Mouse (Mus musculus) heart, embryonic 11.5 days (tissue): ENCODE measurements around the gene Phf2. TPM values are rescaled to one million over a fixed set of nuclear protein-coding genes. Genes with fewer than 3 reads are reported as not detected.

ENCODE experiments used
- ATAC-seq: fragments of 200-750 bp; cut with Nextera tagmentation; replicated peaks from 2 replicates; pipeline ENCODE4 v1.8.0; 2017; ENCODE audit warnings: moderate library complexity; ENCODE audit not compliant: insufficient number of reproducible peaks, low FRiP score, low TSS enrichment
- H3K27ac ChIP-seq: fragments of 300-500 bp; sonication (generic); 2 replicates; pipeline ENCODE4 v1.5.1; 2014; ENCODE audit warnings: mild to moderate bottlenecking, low read depth, low read length
- H3K27me3 ChIP-seq: fragments of 300-500 bp; sonication (generic); 2 replicates; pipeline ENCODE4 v1.6.1; 2014; ENCODE audit warnings: mild to moderate bottlenecking, low read length, mixed read lengths; ENCODE audit not compliant: control insufficient read depth, insufficient read depth
- H3K36me3 ChIP-seq: fragments of 300-500 bp; sonication (generic); 2 replicates; pipeline ENCODE4 v1.6.1; 2014; ENCODE audit warnings: mild to moderate bottlenecking, low read length, moderate library complexity, mixed read lengths; ENCODE audit not compliant: control insufficient read depth, insufficient read depth
- H3K4me1 ChIP-seq: fragments of 300-500 bp; sonication (generic); 2 replicates; pipeline ENCODE4 v1.6.1; 2014; ENCODE audit warnings: low read length; ENCODE audit not compliant: control insufficient read depth, insufficient read depth
- H3K4me2 ChIP-seq: fragments of 300-500 bp; sonication (generic); 2 replicates; pipeline ENCODE4 v1.6.1; 2014; ENCODE audit warnings: mild to moderate bottlenecking, moderate library complexity
- H3K4me3 ChIP-seq: fragments of 300-500 bp; sonication (generic); 2 replicates; pipeline ENCODE4 v1.5.1; 2014; ENCODE audit warnings: low read depth, low read length
- H3K9ac ChIP-seq: fragments of 300-500 bp; sonication (generic); 2 replicates; pipeline ENCODE4 v1.6.1; 2014; ENCODE audit warnings: mild to moderate bottlenecking, low read depth, low read length, moderate library complexity
- H3K9me3 ChIP-seq: fragments of 300-500 bp; sonication (generic); replicated peaks from 2 replicates; pipeline ENCODE4 v1.6.1; 2016; ENCODE audit warnings: low read length; ENCODE audit not compliant: control insufficient read depth
- WGBS: fragments of 180-500 bp; shearing (Covaris S2); extraction: QIAGEN DNeasy Blood & Tissue Kit; methylation state at CpG from one replicate; pipeline ENCODE4 v1.1.7; 2014; ENCODE audit not compliant: insufficient replicate concordance; 5-methylcytosine and 5-hydroxymethylcytosine counted together
- polyA plus RNA-seq: library from polyadenylated mRNA; unstranded; fragments of >200 nt; fragmentation: Nextera tagmentation; extraction: Ambion mirVana; gene quantifications from 2 replicates; pipeline ENCODE4 v1.2.1, GENCODE M21; 2014

Gene Phf2
- polyA plus RNA-seq, 1 experiment from 2014 or later, result 7.5 TPM

- no peak for ATAC-seq
- 79% methylated on average over 8 of the region's 8 CpGs for WGBS
- Histone ChIP-seq H3K27ac (no peak overlapping the region), H3K9ac (no peak overlapping the region), H3K4me2 (no peak overlapping the region), H3K36me3 (no peaks in the 10 kb centered on the region), H3K27me3 (0 out of 2 replicates have a peak, but pooled peaks cover 2% of the 10 kb centered on the region), H3K4me1 (no peaks in the 10 kb centered on the region; the same call in 1 of the 2 replicates), H3K4me3 (no peak overlapping the region), H3K9me3 (no peaks in the 10 kb centered on the region)
Observed at GRCm38 (mm10) chr13:48760855-48761436, 110.0 kb downstream of the Phf2 start.

- Histone ChIP-seq H3K9me3 (no peaks in the 10 kb centered on the region), H3K4me3 (no peak overlapping the region), H3K27me3 (no peaks in the 10 kb centered on the region), H3K36me3 (no peaks in the 10 kb centered on the region), H3K4me1 (no peaks in the 10 kb centered on the region), H3K4me2 (no peak overlapping the region), H3K27ac (no peak overlapping the region), H3K9ac (no peak overlapping the region)
- ATAC-seq, result no peak
- 50% methylated on average over 15 of the region's 15 CpGs for WGBS
Observed at GRCm38 (mm10) chr13:48756769-48757168, 114.2 kb downstream of the Phf2 start.

Other genes with a start within 250 kb of the Phf2 start
- 5.6 and 6.4 TPM in 2 replicates for gene Ptpdc1, start 245.5 kb downstream of the Phf2 start, polyA plus RNA-seq
- gene Barx1, start 208.1 kb downstream of the Phf2 start, polyA plus RNA-seq, result 2.0 and 3.2 TPM in 2 replicates
- 26.3 and 31.2 TPM in 2 replicates for gene Fam120a, start 96.9 kb upstream of the Phf2 start, polyA plus RNA-seq